Mouse (Mus musculus) forebrain, embryonic 11.5 days (tissue): ENCODE measurements at regions not wholly inside any gene's neighbourhood (a gene's known extent, or its start where the extent isn't known, plus 50 kb on each side); places are given as distances from the start of the nearest gene placed in this dataset.

Source experiments
- ATAC-seq: fragments of 200-750 bp; cut with Nextera tagmentation; replicated peaks from 2 replicates; pipeline ENCODE4 v1.8.0; 2017; ENCODE audit warnings: moderate TSS enrichment; ENCODE audit not compliant: low FRiP score
- DNase-seq: peaks from one replicate; pipeline ENCODE4 v3.0.0-alpha.2; 2017; ENCODE audit warnings: low spot score
- H3K27ac ChIP-seq: fragments of 300-500 bp; sonication (generic); 2 replicates; pipeline ENCODE4 v1.5.1; 2014; ENCODE audit warnings: low read depth, low read length
- H3K27me3 ChIP-seq: fragments of 300-500 bp; sonication (generic); 2 replicates; pipeline ENCODE4 v1.6.1; 2014; ENCODE audit warnings: mild to moderate bottlenecking, low read length, mixed read lengths; ENCODE audit not compliant: control insufficient read depth, insufficient read depth
- H3K36me3 ChIP-seq: fragments of 300-500 bp; sonication (generic); 2 replicates; pipeline ENCODE4 v1.6.1; 2014; ENCODE audit warnings: mild to moderate bottlenecking, low read length, moderate library complexity, mixed read lengths; ENCODE audit not compliant: control insufficient read depth, insufficient read depth
- H3K4me1 ChIP-seq: fragments of 300-500 bp; sonication (generic); replicated peaks from 2 replicates; pipeline ENCODE4 v1.6.1; 2014; ENCODE audit warnings: low read length, mixed read lengths; ENCODE audit not compliant: control insufficient read depth, insufficient read depth
- H3K4me2 ChIP-seq: fragments of 300-500 bp; sonication (generic); 2 replicates; pipeline ENCODE4 v1.6.1; 2014; ENCODE audit warnings: low read depth, mild to moderate bottlenecking, low read length, moderate library complexity, mixed read lengths; ENCODE audit not compliant: severe bottlenecking
- H3K4me3 ChIP-seq: fragments of 300-500 bp; sonication (generic); 2 replicates; pipeline ENCODE4 v1.5.1; 2014; ENCODE audit warnings: low read depth, low read length
- H3K9ac ChIP-seq: fragments of 300-500 bp; sonication (generic); 2 replicates; pipeline ENCODE4 v1.6.1; 2014; ENCODE audit warnings: low read length
- H3K9me3 ChIP-seq: fragments of 300-500 bp; sonication (generic); 2 replicates; pipeline ENCODE4 v1.6.1; 2016; ENCODE audit warnings: low read length, mixed read lengths; ENCODE audit not compliant: control insufficient read depth
- WGBS: fragments of 180-500 bp; shearing (Covaris S2); extraction: QIAGEN DNeasy Blood & Tissue Kit; methylation state at CpG from one replicate; pipeline ENCODE4 v1.1.7; 2014; 5-methylcytosine and 5-hydroxymethylcytosine counted together

GRCm38 (mm10) chr9:87968190-87969082, 237.4 kb upstream of the Tbx18 start:
- no peaks in the 10 kb centered on the region for H3K36me3 ChIP-seq
- no peaks in the 10 kb centered on the region for H3K27me3 ChIP-seq
- DNase-seq = no peak
- no peak overlapping the region for H3K4me3 ChIP-seq
- 60% methylated on average over 5 of the region's 5 CpGs for WGBS
- no peaks in the 10 kb centered on the region for H3K4me1 ChIP-seq
- no peaks in the 10 kb centered on the region for H3K9me3 ChIP-seq
- H3K9ac ChIP-seq = no peak overlapping the region
- H3K27ac ChIP-seq = no peak overlapping the region
- no peak for ATAC-seq
- H3K4me2 ChIP-seq = no peak overlapping the region

- no peak overlapping the region for H3K27ac ChIP-seq
- H3K36me3 ChIP-seq = no peaks in the 10 kb centered on the region
- DNase-seq = no peak
- H3K27me3 ChIP-seq = no peaks in the 10 kb centered on the region
- H3K9me3 ChIP-seq = no peaks in the 10 kb centered on the region
- no peak for ATAC-seq
- H3K9ac ChIP-seq = no peak overlapping the region
- no peak overlapping the region for H3K4me3 ChIP-seq
- no peaks in the 10 kb centered on the region for H3K4me1 ChIP-seq
- no peak overlapping the region for H3K4me2 ChIP-seq
Measured at GRCm38 (mm10) chr9:87970586-87970985, 239.5 kb upstream of the Tbx18 start.

GRCm38 (mm10) chr9:87971791-87972190, 240.7 kb upstream of the Tbx18 start:
- H3K9ac ChIP-seq = no peak overlapping the region
- H3K9me3 ChIP-seq = no peaks in the 10 kb centered on the region
- H3K36me3 ChIP-seq = no peaks in the 10 kb centered on the region
- DNase-seq (no peak), ATAC-seq (no peak)
- WGBS = 92% methylated on average over 3 of the region's 3 CpGs
- H3K4me1 ChIP-seq = no peaks in the 10 kb centered on the region
- no peaks in the 10 kb centered on the region for H3K27me3 ChIP-seq
- H3K4me2 ChIP-seq = no peak overlapping the region
- no peak overlapping the region for H3K4me3 ChIP-seq
- H3K27ac ChIP-seq = no peak overlapping the region

GRCm38 (mm10) chr9:87973531-87973930, 242.5 kb upstream of the Tbx18 start:
- H3K27ac ChIP-seq = no peak overlapping the region
- H3K4me3 ChIP-seq = no peak overlapping the region
- H3K9me3 ChIP-seq = no peaks in the 10 kb centered on the region
- DNase-seq (no peak), ATAC-seq (no peak)
- H3K9ac ChIP-seq = no peak overlapping the region
- WGBS = 47% methylated on average over 6 of the region's 6 CpGs
- H3K4me2 ChIP-seq = no peak overlapping the region
- H3K36me3 ChIP-seq = no peaks in the 10 kb centered on the region
- no peaks in the 10 kb centered on the region for H3K27me3 ChIP-seq
- H3K4me1 ChIP-seq = no peaks in the 10 kb centered on the region

GRCm38 (mm10) chr9:87984910-87985309, 253.8 kb upstream of the Tbx18 start:
- 0 out of 2 replicates have a peak, but pooled peaks have one; percentile 21 for ATAC-seq
- H3K27me3 ChIP-seq = no peaks in the 10 kb centered on the region
- no peaks in the 10 kb centered on the region for H3K9me3 ChIP-seq
- no peak overlapping the region for H3K4me3 ChIP-seq
- H3K9ac ChIP-seq = no peak overlapping the region
- DNase-seq = no peak
- no peak overlapping the region for H3K4me2 ChIP-seq
- 65% methylated on average over 3 of the region's 3 CpGs for WGBS
- no peaks in the 10 kb centered on the region for H3K36me3 ChIP-seq
- H3K27ac ChIP-seq = no peak overlapping the region
- no peaks in the 10 kb centered on the region for H3K4me1 ChIP-seq

- no peak; the same call in 1 of the 2 replicates for ATAC-seq
- DNase-seq = no peak
- 45% methylated on average over 4 of the region's 4 CpGs for WGBS
Measured at GRCm38 (mm10) chr9:87985439-87985838, 254.4 kb upstream of the Tbx18 start.

GRCm38 (mm10) chr9:88005945-88006700, 275.1 kb upstream of the Tbx18 start:
- no peak overlapping the region for H3K27ac ChIP-seq
- H3K4me3 ChIP-seq = no peak overlapping the region
- 87% methylated on average over 8 of the region's 8 CpGs for WGBS
- ATAC-seq (no peak), DNase-seq (no peak)
- H3K9ac ChIP-seq = no peak overlapping the region
- H3K9me3 ChIP-seq = no peaks in the 10 kb centered on the region
- H3K4me1 ChIP-seq = no peaks in the 10 kb centered on the region
- H3K36me3 ChIP-seq = no peaks in the 10 kb centered on the region
- H3K4me2 ChIP-seq = no peak overlapping the region
- H3K27me3 ChIP-seq = no peaks in the 10 kb centered on the region

More at GRCm38 (mm10) chr9:87985439-87985838, 254.4 kb upstream of the Tbx18 start:
- Histone ChIP-seq H3K27ac (no peak overlapping the region), H3K9ac (no peak overlapping the region), H3K4me1 (no peaks in the 10 kb centered on the region), H3K27me3 (no peaks in the 10 kb centered on the region), H3K36me3 (no peaks in the 10 kb centered on the region), H3K9me3 (no peaks in the 10 kb centered on the region), H3K4me2 (no peak overlapping the region), H3K4me3 (no peak overlapping the region)

- WGBS = 77% methylated on average over 3 of the region's 3 CpGs
- H3K4me3 ChIP-seq = no peak overlapping the region
- H3K4me2 ChIP-seq = no peak overlapping the region
- no peak for DNase-seq
- ATAC-seq = no peak
- H3K27me3 ChIP-seq = no peaks in the 10 kb centered on the region
- H3K9ac ChIP-seq = no peak overlapping the region
- no peaks in the 10 kb centered on the region for H3K36me3 ChIP-seq
- no peaks in the 10 kb centered on the region; the same call in 1 of the 2 replicates for H3K9me3 ChIP-seq
- no peak overlapping the region for H3K27ac ChIP-seq
- H3K4me1 ChIP-seq = no peaks in the 10 kb centered on the region
Measured at GRCm38 (mm10) chr9:88023752-88024151, 292.7 kb upstream of the Tbx18 start.
